Mouse (Mus musculus) forebrain, embryonic 15.5 days (tissue): ENCODE data around the gene Ahnak2. TPM values are rescaled to one million over a fixed set of nuclear protein-coding genes. Genes with fewer than 3 reads are reported as not detected.

Experiments
- ATAC-seq: fragments of 200-750 bp; cut with Nextera tagmentation; replicated peaks from 2 replicates; pipeline ENCODE4 v1.8.0; 2017; ENCODE audit warnings: mild to moderate bottlenecking, moderate TSS enrichment, moderate library complexity
- H3K27ac ChIP-seq: fragments of 300-500 bp; sonication (generic); replicated peaks from 2 replicates; pipeline ENCODE4 v1.5.1; 2015; ENCODE audit warnings: mild to moderate bottlenecking, inconsistent platforms
- H3K27me3 ChIP-seq: fragments of 300-500 bp; sonication (generic); 2 replicates; pipeline ENCODE4 v1.6.1; 2015; ENCODE audit warnings: inconsistent platforms
- H3K36me3 ChIP-seq: fragments of 300-500 bp; sonication (generic); 2 replicates; pipeline ENCODE4 v1.6.1; 2015; ENCODE audit warnings: mild to moderate bottlenecking, inconsistent platforms
- H3K4me1 ChIP-seq: fragments of 300-500 bp; sonication (generic); 2 replicates; pipeline ENCODE4 v1.6.1; 2015; ENCODE audit warnings: inconsistent platforms
- H3K4me2 ChIP-seq: fragments of 300-500 bp; sonication (generic); replicated peaks from 2 replicates; pipeline ENCODE4 v1.6.1; 2015; ENCODE audit warnings: mild to moderate bottlenecking, inconsistent platforms
- H3K4me3 ChIP-seq: fragments of 300-500 bp; sonication (generic); 2 replicates; pipeline ENCODE4 v1.5.1; 2015; ENCODE audit warnings: mild to moderate bottlenecking, inconsistent platforms
- H3K9ac ChIP-seq: fragments of 300-500 bp; sonication (generic); replicated peaks from 2 replicates; pipeline ENCODE4 v1.6.1; 2015; ENCODE audit warnings: mild to moderate bottlenecking, inconsistent platforms
- H3K9me3 ChIP-seq: fragments of 300-500 bp; sonication (generic); 2 replicates; pipeline ENCODE4 v1.6.1; 2016; ENCODE audit warnings: inconsistent platforms
- WGBS: fragments of 180-500 bp; shearing (Covaris S2); methylation state at CpG from one replicate; pipeline ENCODE4 v1.1.7; 2015; ENCODE audit warnings: mixed read lengths; 5-methylcytosine and 5-hydroxymethylcytosine counted together
- polyA plus RNA-seq: library from polyadenylated mRNA; unstranded; fragments of >200 nt; fragmentation: Nextera tagmentation; extraction: Ambion mirVana; gene quantifications from 2 replicates; pipeline ENCODE4 v1.2.1, GENCODE M21; 2015

Ahnak2 gene
- polyA plus RNA-seq, 1 experiment from 2014 or later: 1.1 TPM

DNA sequence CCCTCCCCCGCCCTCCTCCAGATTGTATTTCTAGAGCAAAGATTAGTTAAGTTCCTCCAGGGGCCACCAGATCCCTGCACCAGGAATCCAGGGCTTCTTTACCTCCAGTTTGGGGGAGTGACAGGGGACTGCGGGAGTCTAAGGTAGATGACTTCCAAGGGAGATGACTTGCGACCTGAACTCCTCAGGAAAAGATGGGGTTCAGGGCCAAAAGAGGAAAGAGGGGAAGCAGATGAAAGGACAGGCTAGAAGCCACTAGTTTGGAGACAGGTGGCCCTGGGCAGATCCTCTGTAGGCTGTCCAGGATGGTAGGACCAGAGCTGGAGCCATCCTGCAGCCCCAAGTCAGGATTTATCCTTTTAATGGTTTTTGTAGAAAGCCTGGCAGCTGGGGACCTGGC is 460 bp upstream of the Ahnak2 start:
- 23% methylated on average over 3 of the region's 3 CpGs for WGBS
- Histone ChIP-seq H3K9ac (no peak overlapping the region), H3K4me2 (peak overlapping the region; percentile 98), H3K9me3 (no peaks in the 10 kb centered on the region), H3K4me3 (no peak overlapping the region), H3K36me3 (no peaks in the 10 kb centered on the region), H3K27ac (no peak overlapping the region), H3K27me3 (peaks cover 14% of the 10 kb centered on the region; the same call in 1 of the 2 replicates), H3K4me1 (peaks cover 14% of the 10 kb centered on the region)
- ATAC-seq: no peak

DNA sequence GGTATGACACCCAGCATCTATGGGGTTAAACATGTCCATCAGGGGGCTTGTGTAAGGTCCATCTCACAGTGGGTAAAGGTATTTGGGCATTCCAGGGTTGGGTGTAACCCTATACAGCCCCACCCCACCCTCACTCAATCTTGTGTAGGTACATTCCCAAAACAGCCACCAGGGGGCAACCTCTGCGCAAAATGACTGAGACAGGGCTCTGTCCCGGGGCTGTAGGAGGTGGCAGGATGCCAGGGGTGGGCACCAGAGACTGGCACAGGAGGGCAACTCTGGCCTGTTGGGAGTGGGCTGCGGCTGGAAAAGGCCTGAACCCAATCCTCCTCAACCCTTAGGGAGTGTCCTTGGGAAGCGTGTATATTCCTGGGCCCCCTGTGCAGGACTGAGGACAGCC is 2.0 kb downstream of the Ahnak2 start:
- H3K9me3 ChIP-seq: no peaks in the 10 kb centered on the region
- no peak overlapping the region for H3K4me2 ChIP-seq
- 10% methylated on average over 4 of the region's 4 CpGs for WGBS
- H3K9ac ChIP-seq: no peak overlapping the region
- peaks cover 14% of the 10 kb centered on the region; the same call in 1 of the 2 replicates for H3K27me3 ChIP-seq
- no peak overlapping the region for H3K4me3 ChIP-seq
- H3K4me1 ChIP-seq: peaks cover 22% of the 10 kb centered on the region
- no peak overlapping the region for H3K27ac ChIP-seq
- H3K36me3 ChIP-seq: no peaks in the 10 kb centered on the region
- ATAC-seq: 0 out of 2 replicates have a peak, but pooled peaks have one; percentile 10

DNA sequence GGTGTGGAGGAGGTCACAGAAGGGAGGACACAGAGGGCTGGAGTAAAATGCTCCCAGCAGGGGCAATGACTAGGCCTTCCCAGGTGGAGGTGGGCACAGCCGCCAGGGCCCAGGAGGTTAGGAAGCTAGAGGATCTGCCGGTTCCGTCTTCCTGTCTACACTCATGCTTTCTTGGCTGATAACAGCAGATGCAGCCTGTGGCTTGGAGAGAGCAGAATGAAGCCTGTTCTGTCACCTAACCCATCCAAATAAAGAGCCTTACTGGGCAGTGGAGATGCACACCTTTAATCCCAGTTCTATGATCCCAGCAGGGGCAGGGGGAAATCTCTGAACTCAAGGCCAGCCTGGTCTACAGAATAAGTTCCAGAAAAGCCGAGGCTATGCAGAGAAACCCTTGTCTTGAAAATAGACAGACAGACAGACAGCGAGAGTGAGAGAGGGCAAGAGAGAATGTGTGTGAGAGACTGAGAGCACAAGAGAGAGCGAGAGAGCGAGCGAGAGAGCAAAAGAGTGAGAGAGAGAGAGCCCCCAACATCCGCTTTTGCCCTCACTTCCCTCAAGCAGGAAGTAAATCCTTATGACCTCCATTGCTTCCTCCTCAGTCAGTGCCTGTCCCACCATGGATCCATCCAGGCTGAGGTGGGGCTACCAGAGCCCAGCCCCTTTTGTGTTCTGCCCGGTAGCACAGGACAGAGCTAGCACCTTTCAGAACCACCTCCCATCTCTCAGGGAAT is 3.1 kb downstream of the Ahnak2 start:
- H3K36me3 ChIP-seq: no peaks in the 10 kb centered on the region
- peaks cover 24% of the 10 kb centered on the region for H3K4me1 ChIP-seq
- WGBS: 81% methylated on average over 10 of the region's 10 CpGs
- H3K4me3 ChIP-seq: no peak overlapping the region
- no peak overlapping the region for H3K9ac ChIP-seq
- H3K27me3 ChIP-seq: peaks cover 14% of the 10 kb centered on the region; the same call in 1 of the 2 replicates
- H3K4me2 ChIP-seq: no peak overlapping the region
- no peak for ATAC-seq
- no peak overlapping the region for H3K27ac ChIP-seq
- no peaks in the 10 kb centered on the region for H3K9me3 ChIP-seq

DNA sequence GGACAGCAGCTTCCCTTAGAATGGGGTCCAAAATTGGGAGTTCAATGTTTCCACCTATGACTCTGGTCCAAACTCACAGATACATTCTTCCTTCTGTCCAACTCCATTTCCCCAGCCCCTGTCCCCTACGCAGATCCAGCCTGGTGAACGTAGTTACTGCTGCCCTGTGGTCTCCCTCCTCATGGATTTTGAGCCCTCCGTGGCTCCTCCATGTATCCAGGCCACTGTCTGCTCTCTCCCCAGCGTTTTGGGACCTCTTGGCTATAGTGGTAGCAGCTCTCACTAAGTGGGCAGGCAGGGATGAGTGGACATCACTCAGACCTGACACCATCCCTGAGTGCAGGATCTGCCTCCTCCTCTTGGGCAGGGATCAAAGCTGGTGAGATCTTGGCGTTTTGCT is 3.7 kb downstream of the Ahnak2 start:
- 71% methylated on average over 5 of the region's 5 CpGs for WGBS

GRCm38 (mm10) chr12:112798332-112798681 is 4.2 kb downstream of the Ahnak2 start:
- Histone ChIP-seq H3K4me2 (no peak overlapping the region), H3K4me3 (no peak overlapping the region), H3K9me3 (no peaks in the 10 kb centered on the region), H3K4me1 (peaks cover 28% of the 10 kb centered on the region), H3K27me3 (peaks cover 14% of the 10 kb centered on the region; the same call in 1 of the 2 replicates), H3K9ac (no peak overlapping the region), H3K27ac (no peak overlapping the region), H3K36me3 (no peaks in the 10 kb centered on the region)
- ATAC-seq: no peak
- WGBS: 31% methylated on average over 5 of the region's 5 CpGs

More for the DNA sequence above, 3.7 kb downstream of the Ahnak2 start:
- Histone ChIP-seq H3K9ac (no peak overlapping the region), H3K4me3 (no peak overlapping the region), H3K4me1 (peaks cover 28% of the 10 kb centered on the region), H3K36me3 (no peaks in the 10 kb centered on the region), H3K27ac (no peak overlapping the region), H3K9me3 (no peaks in the 10 kb centered on the region), H3K27me3 (peaks cover 14% of the 10 kb centered on the region; the same call in 1 of the 2 replicates), H3K4me2 (no peak overlapping the region)
- ATAC-seq: no peak

GRCm38 (mm10) chr12:112797672-112798331 is 4.7 kb downstream of the Ahnak2 start:
- Histone ChIP-seq H3K27ac (no peak overlapping the region), H3K27me3 (peaks cover 14% of the 10 kb centered on the region; the same call in 1 of the 2 replicates), H3K9ac (no peak overlapping the region), H3K36me3 (no peaks in the 10 kb centered on the region), H3K4me1 (peaks cover 28% of the 10 kb centered on the region), H3K4me2 (no peak overlapping the region), H3K9me3 (no peaks in the 10 kb centered on the region), H3K4me3 (no peak overlapping the region)
- no peak; the same call in 1 of the 2 replicates for ATAC-seq
- 61% methylated on average over 15 of the region's 15 CpGs for WGBS

- H3K9ac ChIP-seq: no peak overlapping the region
- H3K27me3 ChIP-seq: peaks cover 13% of the 10 kb centered on the region; the same call in 1 of the 2 replicates
- no peak overlapping the region for H3K4me2 ChIP-seq
- WGBS: 53% methylated on average over 17 of the region's 17 CpGs
- peaks cover 25% of the 10 kb centered on the region for H3K4me1 ChIP-seq
- H3K36me3 ChIP-seq: no peaks in the 10 kb centered on the region
- H3K9me3 ChIP-seq: no peaks in the 10 kb centered on the region
- no peak overlapping the region for H3K27ac ChIP-seq
- no peak for ATAC-seq
- H3K4me3 ChIP-seq: no peak overlapping the region
These were observed 5.6 kb downstream of the Ahnak2 start for GRCm38 (mm10) chr12:112796551-112797510.

DNA sequence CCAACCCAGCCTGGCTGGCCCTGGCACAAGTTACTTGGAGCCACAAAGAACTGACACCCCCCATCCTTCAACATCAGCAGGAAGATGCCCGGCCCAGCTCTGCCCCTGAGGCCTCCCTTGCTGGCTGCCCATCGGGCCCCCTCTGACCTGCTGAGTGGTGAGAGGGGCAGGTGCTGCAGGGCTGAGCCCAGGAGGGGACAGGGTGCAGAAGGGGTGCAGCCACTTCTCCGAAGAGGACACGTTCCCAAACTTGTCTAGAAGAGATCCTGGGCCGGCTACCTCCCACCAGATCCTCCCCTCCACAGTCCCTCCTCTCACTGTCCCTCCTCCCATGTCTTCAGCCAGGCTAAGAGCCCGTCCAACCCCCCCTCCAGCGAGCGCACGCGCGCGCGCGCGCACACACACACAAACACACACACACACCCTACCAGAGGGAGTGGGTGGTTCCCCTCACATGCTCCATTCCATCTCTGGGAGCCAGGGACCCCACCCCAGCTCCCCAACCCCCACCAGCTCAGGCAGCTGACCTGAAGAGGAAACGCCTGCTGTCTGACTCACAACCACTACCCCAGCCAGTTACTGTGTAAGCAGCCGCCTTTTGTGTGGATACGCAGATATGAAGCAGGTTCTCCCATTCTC is 6.9 kb downstream of the Ahnak2 start:
- H3K4me1 ChIP-seq: peaks cover 19% of the 10 kb centered on the region
- no peak overlapping the region for H3K4me3 ChIP-seq
- no peak for ATAC-seq
- no peaks in the 10 kb centered on the region for H3K36me3 ChIP-seq
- H3K27me3 ChIP-seq: peaks cover under 1% of the 10 kb centered on the region; the same call in 1 of the 2 replicates
- H3K27ac ChIP-seq: no peak overlapping the region
- no peak overlapping the region for H3K9ac ChIP-seq
- WGBS: 73% methylated on average over 18 of the region's 18 CpGs
- no peak overlapping the region for H3K4me2 ChIP-seq
- no peaks in the 10 kb centered on the region for H3K9me3 ChIP-seq

DNA sequence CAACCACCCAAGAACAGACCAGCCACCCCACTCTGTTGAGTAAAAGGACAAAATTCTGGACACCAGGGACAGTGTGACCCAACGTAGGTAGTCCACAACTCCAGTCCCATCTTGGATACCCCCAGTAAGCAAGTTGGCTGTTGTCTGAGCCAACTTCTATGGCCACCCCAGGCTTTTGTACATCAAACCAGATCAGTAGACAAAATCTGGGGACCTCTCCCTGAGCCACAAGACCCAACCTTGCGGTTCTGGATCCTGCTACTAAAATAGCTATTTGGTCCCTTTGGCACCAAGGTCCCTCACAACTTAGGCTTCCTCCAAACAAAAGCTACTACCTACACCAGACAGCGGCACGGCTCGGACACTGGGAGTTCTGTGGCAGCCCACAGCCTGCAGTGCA is 7.5 kb downstream of the Ahnak2 start:
- 88% methylated on average over 5 of the region's 5 CpGs for WGBS
- H3K4me2 ChIP-seq: no peak overlapping the region

GRCm38 (mm10) chr12:112794356-112794816 is 8.1 kb downstream of the Ahnak2 start:
- peaks cover 18% of the 10 kb centered on the region for H3K4me1 ChIP-seq
- 33% methylated on average over 7 of the region's 7 CpGs for WGBS
- H3K27me3 ChIP-seq: no peaks in the 10 kb centered on the region
- H3K4me2 ChIP-seq: no peak overlapping the region
- no peak for ATAC-seq
- H3K4me3 ChIP-seq: no peak overlapping the region
- no peaks in the 10 kb centered on the region for H3K36me3 ChIP-seq
- no peak overlapping the region for H3K27ac ChIP-seq
- no peaks in the 10 kb centered on the region for H3K9me3 ChIP-seq
- no peak overlapping the region for H3K9ac ChIP-seq

More for the DNA sequence above, 7.5 kb downstream of the Ahnak2 start:
- no peak overlapping the region for H3K9ac ChIP-seq
- no peak overlapping the region for H3K4me3 ChIP-seq
- no peak overlapping the region for H3K27ac ChIP-seq
- ATAC-seq: no peak
- peaks cover 18% of the 10 kb centered on the region for H3K4me1 ChIP-seq
- no peaks in the 10 kb centered on the region for H3K9me3 ChIP-seq
- H3K36me3 ChIP-seq: no peaks in the 10 kb centered on the region
- H3K27me3 ChIP-seq: no peaks in the 10 kb centered on the region

- Histone ChIP-seq H3K4me3 (no peak overlapping the region), H3K4me1 (peaks cover 18% of the 10 kb centered on the region), H3K9me3 (no peaks in the 10 kb centered on the region), H3K36me3 (no peaks in the 10 kb centered on the region), H3K27me3 (no peaks in the 10 kb centered on the region), H3K4me2 (no peak overlapping the region), H3K9ac (no peak overlapping the region), H3K27ac (no peak overlapping the region)
- WGBS: 74% methylated on average over 13 of the region's 13 CpGs
- ATAC-seq: no peak
These were observed 8.7 kb downstream of the Ahnak2 start for GRCm38 (mm10) chr12:112793601-112794355.
